Mouse (Mus musculus) activated CD4-positive, CD25-positive, alpha-beta regulatory T cell, adult 4 months (primary cell): ENCODE results near the gene Rc3h2. TPM values are rescaled to one million over a fixed set of nuclear protein-coding genes. Genes with fewer than 3 reads are reported as not detected.
A peak's percentile ranks its signal among the peaks of the same experiment; 100 is the strongest.

Experiments
- ATAC-seq: one replicate; pipeline ENCODE4 v1.8.0; 2017
- polyA plus RNA-seq, 2 experiments: library from polyadenylated mRNA; unstranded; fragments of 100-300 nt; shearing (Covaris generic); gene quantifications; one replicate each; pipeline ENCODE4 v1.2.1; 2017

Gene Rc3h2
- 10 to 100 TPM; 21.2 to 29.0 TPM for polyA plus RNA-seq

DNA sequence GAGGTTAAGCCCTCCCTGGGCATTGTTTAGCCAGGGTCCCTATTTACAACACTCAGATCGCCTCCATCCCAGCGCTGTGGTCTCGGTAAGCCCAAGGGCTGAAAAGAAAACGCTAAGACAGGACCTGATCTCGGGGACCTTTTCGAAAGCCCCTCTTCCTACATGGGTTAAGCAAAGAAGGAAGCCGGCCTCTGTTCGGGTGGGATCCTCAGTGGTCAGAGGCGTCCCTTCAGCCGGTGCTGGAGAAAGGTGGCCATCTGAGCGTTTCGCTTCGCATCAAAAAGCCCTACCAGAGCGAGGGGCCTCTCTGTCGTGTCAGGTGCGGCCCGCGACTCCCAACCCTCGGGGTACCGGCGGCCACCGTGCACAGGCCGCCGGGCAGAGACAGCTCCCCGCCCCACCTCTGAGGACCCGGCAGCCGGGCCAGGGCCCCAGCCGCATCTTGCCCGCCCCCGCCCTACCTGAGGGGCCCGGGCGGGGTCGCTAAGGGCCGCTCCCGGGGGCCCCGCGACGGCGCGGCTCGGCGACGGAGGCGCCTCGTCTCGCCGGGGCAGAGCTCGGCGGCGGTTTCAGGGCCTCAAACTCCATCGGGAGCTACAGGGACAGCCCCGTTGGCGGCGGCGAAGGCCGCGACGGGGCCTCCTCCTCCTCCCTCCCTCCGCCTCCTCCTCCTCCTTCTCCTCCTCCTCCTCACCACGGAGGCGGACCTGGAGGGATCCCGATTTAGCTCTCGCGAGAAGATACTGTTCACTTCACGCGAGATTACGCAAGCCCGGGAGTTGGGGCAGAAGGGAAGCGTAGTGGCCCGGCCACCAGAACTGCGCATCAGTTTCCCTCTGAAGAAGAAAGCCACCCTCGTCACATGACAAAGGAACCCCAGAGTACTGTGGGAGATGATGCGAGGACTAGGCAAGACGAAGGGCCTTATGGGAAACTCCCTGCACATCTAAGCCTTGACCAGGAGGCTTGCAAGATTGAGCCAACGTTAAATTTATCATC is at the start of gene Rc3h2:
Gene Rc3h2 (minus strand): TSS at position 598 of the 999 bp plus-strand sequence.
- peak; percentile 99 for ATAC-seq

DNA sequence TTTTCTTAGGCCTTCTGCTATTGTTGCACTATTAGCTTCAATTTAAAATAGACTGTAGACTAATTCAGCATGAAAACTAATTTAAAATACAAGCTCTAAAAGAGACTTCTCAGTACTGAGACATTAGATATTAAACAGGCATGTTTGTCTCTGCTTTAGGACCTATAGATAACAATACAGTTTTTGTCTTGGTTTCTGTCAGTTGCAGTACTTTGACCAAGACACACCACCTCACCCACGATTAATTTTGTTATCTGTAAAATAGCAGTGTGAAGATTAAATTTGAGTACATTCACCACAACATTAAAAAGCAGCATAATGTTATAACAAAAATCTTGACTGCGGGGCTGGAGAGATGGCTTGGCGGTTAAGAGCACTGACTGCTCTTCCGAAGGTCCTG is 43.6 kb upstream of the Rc3h2 start:
- no peak for ATAC-seq

DNA sequence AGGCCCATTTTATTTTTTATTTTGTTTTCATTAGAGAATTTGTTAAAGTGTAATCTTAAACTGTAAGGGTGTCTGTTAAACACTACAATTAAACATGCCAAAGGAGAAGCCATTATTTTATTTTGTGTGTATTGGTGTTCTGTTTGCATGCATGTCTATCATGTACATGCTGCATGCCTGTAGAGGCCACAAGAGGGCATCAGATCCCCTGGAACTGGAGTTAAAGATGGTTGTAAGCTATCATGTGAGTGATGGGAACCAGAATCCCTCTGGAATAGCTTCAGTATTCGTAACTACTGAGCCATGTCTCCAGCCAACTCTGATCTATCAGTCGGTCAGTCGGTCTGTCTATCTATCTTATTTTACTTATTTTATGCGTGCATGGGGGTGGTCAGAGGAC is 38.0 kb upstream of the Rc3h2 start:
- no peak for ATAC-seq

DNA sequence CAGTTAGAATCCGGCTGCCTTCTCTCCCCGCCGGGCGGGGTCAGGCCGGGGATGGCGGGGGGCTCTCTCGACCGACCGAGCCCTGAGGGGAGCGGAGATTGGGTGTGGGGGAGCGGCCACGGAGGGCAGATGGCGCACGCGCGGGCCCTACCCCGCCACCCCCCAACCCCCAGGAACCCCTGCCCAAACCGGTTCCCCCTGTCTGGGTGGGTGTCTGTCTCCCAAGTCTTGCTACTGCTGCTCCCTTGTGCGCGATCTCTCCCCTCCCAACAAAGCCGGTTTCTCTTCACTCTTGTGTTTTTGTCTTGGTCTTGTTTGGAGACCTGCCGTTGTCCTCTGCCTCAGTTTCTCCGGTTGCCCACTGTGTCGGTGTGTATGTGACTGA is 29.7 kb upstream of the Rc3h2 start:
- ATAC-seq = peak; percentile 30

DNA sequence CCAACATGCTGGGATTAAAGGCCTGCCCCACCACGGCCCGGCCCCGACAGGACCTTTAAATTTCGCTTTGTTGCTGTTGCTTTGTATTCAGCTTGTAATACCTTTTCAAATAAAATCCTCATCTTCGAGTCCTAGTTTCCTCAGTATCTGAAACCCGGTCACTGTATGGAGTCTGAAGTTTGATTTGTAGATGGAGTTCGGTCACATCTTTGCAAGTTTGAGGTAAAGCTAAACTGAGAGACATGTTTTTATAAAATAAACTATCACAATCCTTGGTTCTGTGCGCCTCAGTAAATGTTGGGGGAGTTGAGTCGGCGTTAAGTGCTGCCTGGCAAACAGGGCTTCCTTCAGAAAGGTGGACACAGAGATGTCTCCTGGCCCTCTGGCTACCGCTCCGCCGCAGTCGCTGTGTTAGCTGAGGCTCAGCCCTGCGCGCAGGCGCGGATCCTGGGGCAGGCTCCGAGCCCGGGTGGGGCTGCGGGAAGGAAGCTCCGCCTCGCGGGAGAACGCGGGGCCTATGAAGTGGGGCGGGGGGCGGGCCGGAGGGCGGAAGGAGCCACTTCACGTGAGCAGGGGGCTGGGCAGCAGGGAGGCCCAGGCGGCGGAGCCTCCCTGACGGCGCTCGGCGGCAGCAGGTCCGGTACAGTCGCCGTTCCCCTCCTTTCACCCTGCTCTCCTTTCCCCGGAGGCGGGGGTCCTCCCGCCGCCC is 29.1 kb upstream of the Rc3h2 start:
- peak; percentile 95 for ATAC-seq

DNA sequence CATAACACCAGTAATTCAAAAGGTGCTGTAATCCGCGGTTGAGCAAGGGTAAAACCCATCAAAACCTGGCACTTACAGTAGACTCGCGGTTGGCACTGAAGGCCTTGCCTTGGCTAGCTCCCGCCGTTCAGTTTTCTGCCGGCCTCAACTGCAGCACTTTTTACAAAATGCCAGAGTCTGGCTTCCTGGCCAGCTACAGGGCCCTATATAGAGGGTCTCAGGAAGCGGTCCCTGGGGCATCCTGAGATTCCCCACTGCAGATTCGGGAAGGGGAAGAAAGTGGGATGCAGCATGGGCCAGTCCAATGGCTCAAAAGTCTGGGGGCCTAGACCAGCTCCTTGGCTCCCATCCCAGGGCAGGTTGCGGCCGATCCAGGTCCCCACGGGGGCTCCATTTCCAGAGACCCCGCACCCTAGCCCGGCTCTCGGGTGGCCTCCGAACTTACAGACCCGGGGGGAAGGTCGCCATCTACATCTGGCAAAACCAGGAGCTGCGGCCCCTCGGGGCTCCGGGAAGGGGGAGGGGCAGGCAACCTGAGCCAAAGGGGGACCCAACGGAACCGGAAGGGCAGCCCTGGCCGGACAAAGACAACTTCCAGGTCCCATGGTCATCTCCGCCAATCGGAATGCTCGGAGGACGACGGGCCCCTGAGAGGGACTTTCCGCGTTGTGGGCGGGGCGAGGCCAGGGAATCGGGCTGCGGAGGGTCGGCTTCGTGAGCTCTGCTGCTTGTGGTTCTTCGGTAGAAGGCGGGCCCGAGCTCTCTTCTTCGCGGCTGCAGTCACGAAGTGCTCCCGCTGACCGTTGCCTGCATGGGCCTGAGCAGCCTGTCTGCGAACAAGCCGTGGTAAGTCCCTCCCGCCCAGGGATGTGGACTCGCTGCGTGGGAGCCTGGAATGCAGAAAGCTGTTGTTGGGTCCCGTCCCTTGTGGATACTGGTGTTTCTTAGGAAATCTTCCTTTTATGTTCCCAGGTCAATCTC is 20.2 kb upstream of the Rc3h2 start, which contains the start of the genes Zbtb26, Zbtb6 and Rabgap1:
Gene Zbtb26 (minus strand): TSS at position 525 of the 981 bp plus-strand sequence.
Gene Zbtb6 (minus strand): TSS at position 561 of the 981 bp plus-strand sequence.
Gene Rabgap1 (plus strand): TSS at position 669 of the 981 bp plus-strand sequence.
- ATAC-seq = peak; percentile 96

DNA sequence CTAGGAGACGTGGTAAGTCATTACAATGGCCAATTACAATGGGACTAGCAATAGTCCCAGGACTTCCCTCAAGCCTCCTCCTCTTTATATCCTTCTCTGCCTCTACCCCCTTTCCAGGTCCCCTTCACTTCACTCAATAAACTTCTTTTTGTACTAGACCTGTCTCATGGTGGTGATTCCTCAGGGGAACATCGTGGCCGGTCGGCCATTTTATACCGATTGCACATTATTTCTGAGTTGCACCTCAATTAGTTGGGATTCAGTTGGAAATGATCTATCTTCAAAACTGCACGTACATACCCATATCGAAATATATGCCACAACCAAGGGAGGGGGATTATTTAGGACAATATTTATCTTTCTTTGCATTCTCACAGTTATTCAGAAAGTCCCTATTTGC is 8.9 kb upstream of the Rc3h2 start:
- no peak for ATAC-seq

DNA sequence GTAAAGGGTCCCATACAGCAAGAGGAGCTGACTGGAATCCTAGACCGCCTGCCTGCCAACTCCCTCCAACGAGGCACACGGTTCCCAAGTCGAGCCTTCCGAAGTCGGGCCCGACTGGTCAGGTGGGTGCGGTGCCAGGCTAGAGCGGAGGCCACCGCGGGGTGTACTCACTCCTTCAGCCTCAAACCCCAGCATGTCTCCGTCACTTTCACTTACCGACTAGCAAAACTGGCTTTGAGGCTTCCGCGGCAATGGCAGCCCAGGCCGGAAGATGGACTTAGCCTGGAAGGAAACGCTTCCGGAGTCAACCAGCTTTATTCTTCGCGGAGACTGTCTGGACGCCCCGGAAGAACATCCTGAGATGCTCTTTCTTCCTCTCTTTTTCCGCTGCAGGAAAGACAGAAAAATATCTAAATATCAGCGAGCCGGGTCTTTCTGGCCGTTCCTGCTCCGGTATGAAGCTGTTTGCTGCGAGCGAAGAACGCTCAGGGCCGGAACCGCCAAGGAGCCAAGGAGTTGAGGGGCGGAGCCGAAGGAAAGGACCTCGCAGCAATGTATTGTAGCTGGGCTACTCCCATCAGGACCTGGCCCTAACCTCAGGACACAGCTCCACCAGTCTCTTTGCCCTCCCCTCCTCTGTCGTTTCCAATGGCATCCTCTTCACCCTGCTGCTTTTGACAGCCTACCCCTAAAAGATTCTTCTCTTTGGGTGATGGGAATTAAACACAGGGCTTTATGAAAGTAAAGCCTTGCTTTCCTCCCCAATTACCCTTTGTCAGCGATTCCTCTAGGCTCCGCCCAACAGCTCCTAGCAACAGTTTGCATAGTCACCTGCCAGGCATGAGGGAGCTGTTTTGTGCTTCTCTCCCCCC is 8.1 kb upstream of the Rc3h2 start:
- ATAC-seq = peak; percentile 96

DNA sequence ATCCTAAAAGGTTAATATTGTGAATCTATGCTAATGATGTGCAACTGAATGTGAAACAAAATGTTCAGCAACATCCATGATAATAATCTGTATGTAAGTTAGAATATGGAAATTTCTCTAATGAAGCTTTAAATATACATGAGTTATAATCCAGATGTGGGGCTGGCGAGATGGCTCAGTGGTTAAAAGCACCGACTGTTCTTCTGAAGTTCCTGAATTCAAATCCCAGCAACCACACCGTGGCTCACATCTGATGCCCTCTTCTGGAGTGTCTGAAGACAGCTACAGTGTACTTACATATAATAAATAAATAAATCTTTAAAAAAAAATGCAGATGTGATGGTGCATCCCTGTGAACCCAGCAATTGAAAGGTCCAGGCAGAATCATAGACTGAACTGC is 968 bp upstream of the Rc3h2 start:
- ATAC-seq = no peak

DNA sequence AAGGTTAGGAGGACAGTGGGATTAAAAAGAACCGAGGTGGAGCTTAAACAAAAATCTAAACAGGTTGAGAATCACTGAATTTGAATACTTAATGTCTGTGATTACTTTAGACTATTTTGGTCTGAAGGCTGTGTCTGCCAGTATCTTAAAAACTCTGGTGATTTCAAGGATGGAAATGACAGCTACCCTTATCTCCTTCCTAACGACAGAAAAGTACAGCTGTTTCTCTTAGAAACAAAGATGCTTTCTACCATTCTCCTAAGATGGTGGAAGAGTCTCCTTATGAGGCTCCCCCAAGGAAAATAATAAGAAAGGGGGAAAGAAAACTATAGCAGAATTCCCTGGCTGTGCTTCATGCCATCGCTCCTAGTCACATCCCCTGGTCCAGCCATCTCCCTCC is 800 bp downstream of the Rc3h2 start:
- no peak for ATAC-seq

DNA sequence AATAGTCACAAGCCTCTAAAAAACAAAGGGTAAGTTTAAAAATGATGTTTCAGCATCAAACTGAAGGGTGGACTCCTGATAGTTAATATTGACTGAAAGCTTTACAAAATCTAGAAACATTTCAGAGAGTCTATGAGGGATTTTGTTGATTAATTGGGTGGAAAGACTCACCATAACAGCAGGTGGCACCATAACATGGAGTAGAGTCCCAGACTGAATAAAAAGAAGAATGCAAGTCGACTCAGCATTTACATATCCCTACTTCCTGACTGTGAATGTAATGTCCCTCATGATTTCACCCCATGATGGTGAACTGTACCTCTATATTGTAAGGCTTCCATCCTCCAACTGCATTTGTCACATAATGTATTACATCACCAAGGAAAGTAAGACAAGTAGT is 27.2 kb downstream of the Rc3h2 start:
- no peak for ATAC-seq

DNA sequence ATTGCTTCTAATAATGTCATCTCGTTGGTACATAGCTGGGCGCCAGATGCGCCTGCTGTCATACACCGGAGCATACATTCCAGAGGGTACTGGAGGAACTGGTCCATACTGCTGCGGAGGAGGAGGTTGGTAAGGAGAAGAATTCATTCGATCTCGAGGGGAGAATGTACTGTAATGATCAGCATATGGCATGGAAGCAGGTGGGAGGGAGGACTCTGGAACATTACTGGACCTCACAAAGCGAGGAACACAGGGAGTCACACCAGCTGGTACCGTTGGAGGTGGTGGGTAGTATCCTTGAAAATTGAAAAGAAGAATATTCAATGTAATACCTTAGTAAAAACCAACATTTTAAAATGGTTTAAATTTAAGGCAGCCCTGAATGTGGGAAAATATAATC is 39.8 kb downstream of the Rc3h2 start:
- no peak for ATAC-seq

DNA sequence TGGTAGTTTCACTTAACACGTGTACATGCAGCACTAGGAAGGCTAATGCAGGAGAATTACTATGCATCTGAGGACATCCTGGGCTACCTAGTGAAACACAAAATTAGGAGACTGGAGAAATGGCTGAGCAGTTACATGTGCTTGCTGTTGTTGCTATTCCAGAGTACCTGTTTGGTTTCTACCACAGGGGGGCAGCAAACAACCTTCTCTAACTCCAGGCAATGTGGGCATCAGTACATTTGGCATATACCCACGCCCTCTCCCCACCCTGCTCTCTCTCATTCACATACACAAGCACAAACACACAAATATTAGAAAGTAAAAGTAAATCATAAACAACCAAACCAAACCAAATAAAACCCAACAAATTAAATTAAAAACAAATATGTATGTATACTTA is 42.5 kb downstream of the Rc3h2 start:
- ATAC-seq = peak; percentile 89

DNA sequence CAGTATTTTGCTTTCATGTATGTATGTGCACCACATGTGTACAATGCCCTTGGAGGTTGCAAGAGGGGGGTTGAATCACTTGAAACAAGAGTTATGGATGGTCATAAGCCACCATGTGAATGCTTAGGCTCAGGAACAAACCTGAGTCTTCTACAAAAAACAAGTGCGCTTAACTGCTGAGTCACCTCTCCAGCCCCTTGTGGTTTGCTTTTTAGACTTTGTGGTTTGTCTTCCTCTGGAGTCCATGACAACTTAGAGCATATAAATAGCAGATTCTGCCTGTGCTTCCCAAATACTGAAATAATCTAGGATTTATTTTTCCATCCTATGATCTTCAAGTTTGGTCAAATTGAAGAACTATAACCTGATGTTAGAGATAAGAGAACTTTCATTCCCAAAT is 46.7 kb downstream of the Rc3h2 start:
- no peak for ATAC-seq

DNA sequence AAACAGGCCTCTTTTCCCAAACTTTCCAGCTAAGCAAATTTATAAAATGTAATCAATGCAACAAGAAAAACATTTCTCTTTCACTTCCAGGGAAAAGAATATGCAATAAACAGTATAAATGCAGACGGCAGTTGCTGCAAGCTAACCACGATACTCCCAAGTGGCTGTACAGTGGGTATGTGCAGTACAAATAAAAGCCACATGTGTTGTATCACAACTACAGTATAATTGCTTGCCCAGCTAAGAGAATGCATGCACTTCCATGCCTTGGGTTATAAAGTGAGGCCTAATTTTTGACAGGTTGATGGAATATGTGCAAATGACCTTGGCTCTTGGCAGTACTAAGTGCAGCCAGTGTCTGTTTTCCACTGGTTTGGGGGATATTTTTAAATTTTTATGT is 52.1 kb downstream of the Rc3h2 start:
- ATAC-seq = no peak

DNA sequence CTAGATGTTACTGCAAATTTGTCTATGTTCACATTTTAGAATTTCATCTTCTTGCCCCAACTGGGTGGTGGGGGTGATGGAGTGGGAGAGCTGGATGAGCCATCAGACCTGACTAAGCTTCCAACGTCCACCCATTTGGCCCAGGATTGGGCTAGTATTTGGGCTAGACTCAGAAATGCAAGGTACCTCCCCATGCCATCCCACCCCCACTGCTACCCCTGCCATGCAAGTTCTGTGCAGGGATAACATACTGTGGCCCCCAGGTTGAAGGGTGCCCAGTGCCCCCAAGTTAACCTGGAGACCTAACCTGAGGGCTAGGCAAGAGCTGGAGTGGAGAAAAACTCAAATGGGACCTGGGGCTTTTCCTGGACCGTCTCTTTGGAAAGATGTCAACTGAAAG is 62.8 kb downstream of the Rc3h2 start:
- no peak for ATAC-seq

DNA sequence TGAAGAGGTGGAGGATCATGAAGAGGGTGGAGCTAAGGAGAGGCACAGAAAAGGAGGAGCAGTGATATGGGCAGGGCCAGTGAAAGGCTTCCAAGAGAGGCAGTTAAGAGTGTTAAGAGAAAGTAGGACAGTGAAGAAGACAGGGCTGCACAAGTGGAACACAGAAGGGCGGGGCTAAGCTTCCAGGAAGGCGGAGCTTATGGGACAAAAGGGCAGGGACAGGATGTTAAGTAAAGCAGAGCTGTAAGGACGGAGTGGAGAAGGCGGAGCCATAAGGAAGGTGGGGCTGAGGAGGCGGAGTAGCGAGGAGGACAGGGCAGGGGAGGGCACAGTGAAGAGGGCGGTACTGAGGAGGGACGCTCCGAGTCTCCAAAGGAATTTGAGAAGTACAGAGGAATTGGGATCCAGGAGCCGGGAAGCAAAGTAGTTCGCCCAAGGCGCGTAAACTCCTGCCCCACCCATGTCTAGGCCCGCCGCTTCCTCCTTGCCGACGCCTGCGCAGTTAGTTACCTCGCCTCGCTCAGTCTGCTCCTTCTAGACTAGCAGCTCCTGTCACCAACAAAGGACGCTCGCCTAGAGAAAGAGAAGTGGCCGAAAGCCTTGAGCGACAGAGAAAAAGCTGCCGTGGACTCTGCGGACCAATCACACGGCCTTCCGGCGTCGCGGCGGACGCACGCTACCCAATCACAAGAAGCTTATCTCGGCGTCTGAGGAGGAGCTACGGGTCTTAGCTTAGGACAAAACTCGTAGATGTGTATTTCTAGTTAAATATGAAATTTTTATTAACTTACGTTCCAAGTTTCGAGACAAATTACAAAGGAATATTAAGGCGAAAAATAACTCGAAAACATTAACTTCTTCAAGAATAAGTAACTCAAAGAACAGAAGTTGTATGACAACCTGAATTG is 63.8 kb downstream of the Rc3h2 start, which contains the start of gene Pdcl:
Gene Pdcl (minus strand): TSS at position 700 of the 908 bp plus-strand sequence.
- peak; percentile 95 for ATAC-seq

DNA sequence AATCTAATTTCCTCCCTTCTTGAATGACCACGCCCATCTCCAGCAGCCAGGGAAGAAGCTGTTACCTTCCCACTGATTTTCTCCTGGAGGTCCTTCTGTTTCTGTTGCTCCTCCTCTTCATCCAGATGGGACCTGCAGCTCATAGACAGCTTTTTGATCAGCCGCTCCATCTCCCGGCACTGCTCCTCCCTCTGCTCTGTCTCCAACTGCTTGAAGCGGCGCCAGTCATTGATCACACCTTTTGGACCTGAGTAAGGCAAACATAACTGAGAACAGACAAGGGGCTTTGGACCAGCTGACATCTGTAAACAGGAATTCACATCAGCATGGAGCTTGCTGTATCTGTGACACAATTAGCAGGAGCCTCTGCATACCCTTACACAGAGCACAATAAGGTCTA is 67.1 kb downstream of the Rc3h2 start:
- ATAC-seq = no peak

DNA sequence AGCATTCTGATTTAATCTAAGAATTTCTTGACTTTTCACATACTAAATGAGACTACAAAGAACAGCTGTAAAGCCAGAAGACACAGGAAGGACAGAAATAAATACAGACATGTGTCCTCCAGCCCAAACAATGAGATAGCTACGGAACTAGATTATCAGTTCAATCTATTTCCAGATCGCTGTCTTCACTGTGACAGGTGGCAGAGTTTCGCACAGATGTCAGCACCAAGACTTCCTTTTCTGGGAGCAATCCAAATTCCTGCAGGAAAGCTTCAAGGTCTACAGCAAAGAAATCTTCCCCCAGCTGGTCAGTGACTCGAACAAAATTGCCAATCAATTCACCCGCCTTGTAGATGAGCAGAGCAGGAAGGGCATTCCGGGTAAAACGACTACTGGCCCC is 71.0 kb downstream of the Rc3h2 start:
- ATAC-seq = no peak
